Mouse (Mus musculus) embryo, embryonic 9.5 days (tissue): ENCODE measurements at regions not wholly inside any gene's neighbourhood (a gene's known extent, or its start where the extent isn't known, plus 50 kb on each side); places are given as distances from the start of the nearest gene placed in this dataset.

Experiments used
- DNase-seq: peaks from one replicate; pipeline ENCODE4 v3.0.0-alpha.2; 2017; ENCODE audit errors: extremely low spot score

DNA sequence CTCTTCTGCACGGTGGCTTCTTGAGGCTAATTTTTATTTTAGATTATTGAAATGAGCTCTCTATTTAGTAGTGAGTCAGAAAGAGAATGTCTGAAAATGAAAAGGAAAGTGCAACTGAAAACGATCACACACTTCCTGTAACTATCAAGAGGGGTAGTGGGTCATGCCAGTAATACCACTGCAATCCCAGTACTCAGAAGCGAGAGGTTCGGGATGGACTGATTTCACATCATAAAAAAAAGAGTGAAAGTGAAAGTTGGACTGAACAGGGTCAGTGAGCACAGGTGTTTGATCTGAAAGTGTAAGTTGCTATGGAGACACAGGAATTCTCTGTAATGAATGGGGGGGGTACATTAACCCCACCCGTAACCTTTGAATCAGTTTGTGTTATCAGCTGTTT is 52.9 kb upstream of the Tnfaip3 start:
- DNase-seq, result no peak

DNA sequence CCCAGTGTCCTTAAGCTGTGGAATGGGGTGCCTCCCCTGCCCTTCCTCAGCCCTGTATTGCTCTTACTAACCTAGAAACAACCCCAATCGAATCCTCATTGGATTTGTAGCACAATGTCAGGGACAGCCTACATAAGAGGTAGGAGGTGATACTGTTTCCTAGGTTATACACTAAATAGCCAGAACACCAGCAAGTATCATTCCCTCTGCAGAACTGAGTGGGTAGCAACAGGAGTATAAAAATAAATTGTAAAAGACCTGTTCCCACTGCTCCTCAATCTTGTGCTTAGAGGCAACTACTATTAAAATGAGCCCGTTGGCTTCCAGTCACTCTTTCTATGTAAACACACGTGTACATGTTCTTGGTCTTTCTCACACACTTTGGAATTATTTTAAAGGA is 52.2 kb upstream of the Tnfaip3 start:
- no peak for DNase-seq

DNA sequence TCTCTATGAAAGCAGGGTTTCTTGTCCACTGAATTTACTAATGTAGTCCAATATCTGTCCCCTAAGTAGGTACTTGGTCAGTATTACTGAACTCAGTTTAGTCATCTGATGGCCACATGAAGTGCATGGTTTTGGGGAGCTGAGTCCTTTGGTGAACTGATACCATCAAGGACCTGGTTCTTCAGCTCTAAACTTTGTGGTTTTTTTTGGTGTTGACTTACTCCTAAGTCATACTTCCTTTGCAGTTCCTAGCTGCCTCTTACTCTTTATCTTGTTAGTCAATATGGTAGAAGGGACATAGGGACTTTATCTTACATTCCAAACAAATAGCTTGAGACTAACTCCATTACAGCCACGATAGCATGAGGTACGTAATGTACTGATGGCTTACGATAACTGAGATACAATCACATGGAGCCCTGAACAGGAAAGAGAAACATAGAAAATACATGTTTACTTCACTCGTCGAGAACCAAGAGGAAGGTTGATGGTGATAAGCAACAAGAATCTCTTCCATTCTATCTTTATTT is 51.4 kb upstream of the Tnfaip3 start:
- no peak for DNase-seq
